Mouse (Mus musculus): ENCODE data around the gene Slc9a1. TPM values are rescaled to one million over a fixed set of nuclear protein-coding genes. Genes with fewer than 3 reads are reported as not detected.

The Slc9a1 gene
- polyA plus RNA-seq (2014; fragmentation: Illumina TruSeq; extraction: RNeasy Lipid Tissue Mini Kit (QIAGEN cat#74804); ENCODE audit: low read depth, low replicate concordance): 16.6 TPM

GRCm38 (mm10) chr4:133369553-133370297 is at the start of gene Slc9a1:
Slc9a1 (plus strand) TSS chr4:133369706.

GRCm38 (mm10) chr4:133353367-133354365 is 15.8 kb upstream of the Slc9a1 start, which contains the start of gene Wdtc1:
Wdtc1 (minus strand) TSS chr4:133353481.

Other genes with a start within 250 kb of the Slc9a1 start
- gene Wasf2, start 239.2 kb upstream of the Slc9a1 start, polyA plus RNA-seq (2014; fragmentation: Illumina TruSeq; extraction: RNeasy Lipid Tissue Mini Kit (QIAGEN cat#74804); ENCODE audit: low read depth, low replicate concordance): 28.1 TPM
- not detected for gene Cd164l2, start 157.6 kb upstream of the Slc9a1 start, polyA plus RNA-seq (2014; fragmentation: Illumina TruSeq; extraction: RNeasy Lipid Tissue Mini Kit (QIAGEN cat#74804); ENCODE audit: low read depth, low replicate concordance)
- not detected for gene Gpr3, start 157.2 kb upstream of the Slc9a1 start, polyA plus RNA-seq (2014; fragmentation: Illumina TruSeq; extraction: RNeasy Lipid Tissue Mini Kit (QIAGEN cat#74804); ENCODE audit: low read depth, low replicate concordance)
- 12.1 TPM for gene Map3k6, start 128.9 kb upstream of the Slc9a1 start, polyA plus RNA-seq (2014; fragmentation: Illumina TruSeq; extraction: RNeasy Lipid Tissue Mini Kit (QIAGEN cat#74804); ENCODE audit: low read depth, low replicate concordance)
- 1.5 TPM for gene Sytl1, start 106.6 kb upstream of the Slc9a1 start, polyA plus RNA-seq (2014; fragmentation: Illumina TruSeq; extraction: RNeasy Lipid Tissue Mini Kit (QIAGEN cat#74804); ENCODE audit: low read depth, low replicate concordance)
- 45.1 TPM for gene Tmem222, start 91.9 kb upstream of the Slc9a1 start, polyA plus RNA-seq (2014; fragmentation: Illumina TruSeq; extraction: RNeasy Lipid Tissue Mini Kit (QIAGEN cat#74804); ENCODE audit: low read depth, low replicate concordance)
- 48.1 TPM for gene Wdtc1, start 16.2 kb upstream of the Slc9a1 start, polyA plus RNA-seq (2014; fragmentation: Illumina TruSeq; extraction: RNeasy Lipid Tissue Mini Kit (QIAGEN cat#74804); ENCODE audit: low read depth, low replicate concordance)
- 1.3 TPM for gene Tent5b, start 110.4 kb downstream of the Slc9a1 start, polyA plus RNA-seq (2014; fragmentation: Illumina TruSeq; extraction: RNeasy Lipid Tissue Mini Kit (QIAGEN cat#74804); ENCODE audit: low read depth, low replicate concordance)
- 4.7 TPM for gene Trnp1, start 128.8 kb downstream of the Slc9a1 start, polyA plus RNA-seq (2014; fragmentation: Illumina TruSeq; extraction: RNeasy Lipid Tissue Mini Kit (QIAGEN cat#74804); ENCODE audit: low read depth, low replicate concordance)
- not detected for gene Kdf1, start 149.3 kb downstream of the Slc9a1 start, polyA plus RNA-seq (2014; fragmentation: Illumina TruSeq; extraction: RNeasy Lipid Tissue Mini Kit (QIAGEN cat#74804); ENCODE audit: low read depth, low replicate concordance)
- 126 TPM for gene Nudc, start 176.3 kb downstream of the Slc9a1 start, polyA plus RNA-seq (2014; fragmentation: Illumina TruSeq; extraction: RNeasy Lipid Tissue Mini Kit (QIAGEN cat#74804); ENCODE audit: low read depth, low replicate concordance)
- 12.8 TPM for gene Nr0b2, start 183.7 kb downstream of the Slc9a1 start, polyA plus RNA-seq (2014; fragmentation: Illumina TruSeq; extraction: RNeasy Lipid Tissue Mini Kit (QIAGEN cat#74804); ENCODE audit: low read depth, low replicate concordance)
- gene Gpatch3, start 205.0 kb downstream of the Slc9a1 start, polyA plus RNA-seq (2014; fragmentation: Illumina TruSeq; extraction: RNeasy Lipid Tissue Mini Kit (QIAGEN cat#74804); ENCODE audit: low read depth, low replicate concordance): 2.0 TPM
- 9.2 TPM for gene Gpn2, start 214.7 kb downstream of the Slc9a1 start, polyA plus RNA-seq (2014; fragmentation: Illumina TruSeq; extraction: RNeasy Lipid Tissue Mini Kit (QIAGEN cat#74804); ENCODE audit: low read depth, low replicate concordance)
- gene Sfn, start 232.5 kb downstream of the Slc9a1 start, polyA plus RNA-seq (2014; fragmentation: Illumina TruSeq; extraction: RNeasy Lipid Tissue Mini Kit (QIAGEN cat#74804); ENCODE audit: low read depth, low replicate concordance): 1.8 TPM

All from heart, adult 10 weeks (tissue).